Mouse (Mus musculus) ES-E14 (cell line): ENCODE results near the gene Coq8a. TPM values are rescaled to one million over a fixed set of nuclear protein-coding genes. Genes with fewer than 3 reads are reported as not detected.

Experiments
- DNase-seq: peaks from one replicate; pipeline ENCODE4 v3.0.0-alpha.2; 2013; ENCODE audit warnings: low read depth, low spot score
- H3K27ac ChIP-seq: 2 replicates; pipeline ENCODE4 v1.5.1; 2012; ENCODE audit warnings: low read depth, mild to moderate bottlenecking, low read length, moderate library complexity, mixed read lengths; ENCODE audit not compliant: poor library complexity, insufficient read depth, severe bottlenecking
- H3K36me3 ChIP-seq: 2 replicates; pipeline ENCODE4 v1.6.1; 2012; ENCODE audit warnings: mild to moderate bottlenecking, low read length, moderate library complexity, mixed read lengths; ENCODE audit not compliant: control insufficient read depth, poor library complexity, insufficient read depth, severe bottlenecking
- H3K4me1 ChIP-seq, 2 experiments: fragments of 150-350 bp in 1 of 2; sonication (generic) in 1 of 2; 2 replicates each; pipeline ENCODE4 v1.6.1; 2012; ENCODE audit warnings: low read length in 2 of 2, mild to moderate bottlenecking in 1 of 2, mixed read lengths in 1 of 2; ENCODE audit not compliant: control insufficient read depth in 2 of 2, insufficient read depth in 2 of 2, poor library complexity in 1 of 2
- H3K4me3 ChIP-seq, 2 experiments: fragments of 150-350 bp in 1 of 2; sonication (generic) in 1 of 2; 2 replicates each; pipeline ENCODE4 v1.5.1; 2012; ENCODE audit warnings: low read length in 2 of 2, low read depth in 1 of 2, mild to moderate bottlenecking in 1 of 2, mixed read lengths in 1 of 2; ENCODE audit not compliant: insufficient read depth in 1 of 2, poor library complexity in 1 of 2, severe bottlenecking in 1 of 2
- H3K9ac ChIP-seq: 2 replicates; pipeline ENCODE4 v1.6.1; 2012; ENCODE audit warnings: low read depth, mild to moderate bottlenecking, low read length, mixed read lengths; ENCODE audit not compliant: poor library complexity, insufficient read depth, severe bottlenecking
- H3K9me3 ChIP-seq: fragments of 150-350 bp; sonication (generic); 2 replicates; pipeline ENCODE4 v1.6.1; 2012; ENCODE audit warnings: low read depth, mild to moderate bottlenecking, low read length; ENCODE audit not compliant: control insufficient read depth, insufficient read depth
- CHD2 ChIP-seq: IDR thresholded peaks from 2 replicates; pipeline ENCODE4 v1.6.1; 2014; ENCODE audit warnings: mild to moderate bottlenecking, low read depth, low read length, inconsistent platforms
- HCFC1 ChIP-seq: IDR thresholded peaks from 2 replicates; pipeline ENCODE4 v1.6.1; 2012; ENCODE audit warnings: low read length, inconsistent platforms, borderline replicate concordance; ENCODE audit not compliant: insufficient read depth
- MAFK ChIP-seq: IDR thresholded peaks from 2 replicates; pipeline ENCODE4 v1.6.1; 2014; ENCODE audit warnings: mild to moderate bottlenecking, low read depth, low read length, inconsistent platforms; ENCODE audit not compliant: insufficient read depth
- ZC3H11A ChIP-seq: IDR thresholded peaks from 2 replicates; pipeline ENCODE4 v1.6.1; 2012; ENCODE audit warnings: low read depth, mild to moderate bottlenecking, inconsistent platforms, low read length, borderline replicate concordance
- ZNF384 ChIP-seq: IDR thresholded peaks from 2 replicates; pipeline ENCODE4 v1.6.1; 2012; ENCODE audit warnings: low read depth, low read length, inconsistent platforms
- in situ Hi-C, 2 experiments: fragments of 600-800 bp; cut with MboI; formaldehyde crosslinking; loops; one replicate each; pipeline ENCODE4 v1.15.1; 2025; ENCODE audit warnings: low sequenced_read_pairs in 2 of 2, inconsistent platforms in 1 of 2; ENCODE audit not compliant: unreplicated experiment in 2 of 2
- total RNA-seq: library from RNA; depleted of rRNA; stranded (reverse); fragments of 300-350 nt; gene quantifications from 2 replicates; pipeline ENCODE4 v1.2.3, GENCODE M21; 2012

Coq8a gene
- total RNA-seq, 1 experiment, result 8.3 TPM

DNA sequence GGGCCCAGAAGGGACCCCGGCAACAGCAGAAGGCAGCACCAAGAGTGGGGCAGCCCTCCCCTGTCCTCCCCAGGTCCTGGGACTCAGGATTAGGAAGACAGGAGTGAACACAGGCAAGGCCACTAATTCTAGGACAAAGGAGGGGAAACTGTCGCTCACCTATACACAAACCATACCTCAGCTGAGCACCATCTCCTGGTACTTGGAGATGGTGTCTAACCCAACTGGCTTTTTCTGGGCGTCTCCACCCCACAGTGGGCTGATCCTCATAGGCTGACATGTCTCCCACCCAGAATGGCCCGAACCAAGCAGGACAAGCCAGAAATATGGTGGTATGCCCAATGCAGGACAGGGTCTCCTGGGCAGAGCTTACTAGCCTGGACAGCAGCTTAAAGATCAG, 26.8 kb downstream of the Coq8a start:
- DNase-seq, result no peak
- no peaks in the 10 kb centered on the region for H3K9me3 ChIP-seq
- in situ Hi-C loops, result no loop called here
- no peak overlapping the region for H3K4me3 ChIP-seq
- no peak overlapping the region for H3K9ac ChIP-seq
- TF ChIP-seq ZNF384 (no peak), CHD2 (no peak), HCFC1 (no peak), ZC3H11A (no peak), MAFK (no peak)
- H3K36me3 ChIP-seq, result no peaks in the 10 kb centered on the region
- H3K4me1 ChIP-seq, result no peaks in the 10 kb centered on the region
- H3K27ac ChIP-seq, result no peak overlapping the region

DNA sequence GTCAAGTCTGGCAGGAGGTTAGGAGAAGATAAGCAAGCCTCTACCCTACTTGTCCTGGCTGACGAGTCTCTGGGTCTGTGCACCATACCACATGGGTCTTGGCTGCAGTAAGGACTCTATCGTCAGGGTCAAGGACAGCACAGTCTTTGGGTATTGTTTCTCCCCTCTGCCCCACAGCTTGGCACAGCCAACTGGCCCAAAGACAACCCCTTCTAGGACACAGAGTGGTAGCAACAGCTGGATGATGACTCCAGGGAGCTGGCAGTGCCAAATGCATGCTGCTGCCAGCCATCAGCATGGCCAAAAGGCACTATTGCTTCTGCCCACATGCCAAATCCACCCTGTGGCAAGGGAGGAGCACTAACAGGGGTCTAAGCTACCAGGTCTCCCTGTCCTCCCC, 27.5 kb downstream of the Coq8a start:
- TF ChIP-seq MAFK, result no peak
- TF ChIP-seq ZNF384, result no peak
- TF ChIP-seq HCFC1, result no peak
- no peak for TF ChIP-seq CHD2
- no peak for TF ChIP-seq ZC3H11A
- Histone ChIP-seq H3K27ac (no peak overlapping the region), H3K4me1 (no peaks in the 10 kb centered on the region), H3K36me3 (peaks cover 2% of the 10 kb centered on the region; the same call in 1 of the 2 replicates), H3K9me3 (no peaks in the 10 kb centered on the region), H3K4me3 (no peak overlapping the region), H3K9ac (no peak overlapping the region)
- DNase-seq, result no peak
- in situ Hi-C loops, result no loop called here

DNA sequence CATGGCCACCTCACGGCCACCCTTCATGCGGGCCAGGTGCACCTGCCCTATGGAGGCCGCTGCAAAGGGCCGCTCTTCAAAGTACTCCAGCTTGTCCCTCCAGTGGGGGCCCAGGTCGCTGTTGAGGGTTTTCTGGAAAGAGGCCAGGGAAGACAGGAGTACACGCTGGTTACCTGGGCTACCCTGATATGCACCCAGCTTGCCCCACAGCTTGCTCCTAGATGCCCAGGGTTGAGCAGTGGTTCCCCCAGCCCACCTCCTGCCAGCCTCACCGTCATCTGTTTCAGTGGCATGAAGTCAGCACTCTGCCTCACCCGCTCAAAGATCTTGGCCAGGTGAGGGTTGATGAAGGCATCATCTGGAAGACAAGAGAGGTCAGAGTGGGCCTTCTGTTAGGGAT, 29.3 kb downstream of the Coq8a start:
- in situ Hi-C loops, result no loop called here
- DNase-seq, result no peak

DNA sequence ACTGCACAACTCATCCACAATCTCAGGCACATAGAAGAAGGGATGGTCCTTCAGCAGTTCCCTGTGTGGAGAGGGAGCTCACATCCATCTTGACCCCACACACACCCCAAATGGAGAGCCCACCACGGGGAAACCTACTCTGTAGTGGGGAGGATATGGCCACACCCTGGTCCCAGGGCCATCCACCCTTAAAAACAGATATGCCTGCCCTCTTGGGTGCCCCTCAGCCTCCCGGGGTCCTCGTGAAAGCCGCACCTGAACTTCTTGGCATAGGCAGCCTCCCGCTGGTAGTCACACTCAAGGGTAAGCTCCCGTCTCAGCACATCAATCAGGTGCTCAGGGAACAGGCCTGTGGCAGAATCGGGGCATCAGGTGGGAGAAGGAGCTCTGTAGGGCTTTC, 30.2 kb downstream of the Coq8a start:
- no peaks in the 10 kb centered on the region for H3K9me3 ChIP-seq
- no peak overlapping the region for H3K27ac ChIP-seq
- in situ Hi-C loops, result no loop called here
- TF ChIP-seq ZC3H11A (no peak), HCFC1 (no peak), ZNF384 (no peak), MAFK (no peak), CHD2 (no peak)
- peaks cover 2% of the 10 kb centered on the region; the same call in 1 of the 2 replicates for H3K36me3 ChIP-seq
- no peaks in the 10 kb centered on the region for H3K4me1 ChIP-seq
- no peak overlapping the region for H3K9ac ChIP-seq
- H3K4me3 ChIP-seq, result no peak overlapping the region
- no peak for DNase-seq

More for the DNA sequence above, 29.3 kb downstream of the Coq8a start:
- Histone ChIP-seq H3K9ac (no peak overlapping the region), H3K36me3 (peaks cover 2% of the 10 kb centered on the region; the same call in 1 of the 2 replicates), H3K4me1 (no peaks in the 10 kb centered on the region), H3K4me3 (no peak overlapping the region), H3K9me3 (no peaks in the 10 kb centered on the region), H3K27ac (no peak overlapping the region)
- no peak for TF ChIP-seq ZNF384
- TF ChIP-seq MAFK, result no peak
- no peak for TF ChIP-seq ZC3H11A
- TF ChIP-seq HCFC1, result no peak
- TF ChIP-seq CHD2, result no peak

DNA sequence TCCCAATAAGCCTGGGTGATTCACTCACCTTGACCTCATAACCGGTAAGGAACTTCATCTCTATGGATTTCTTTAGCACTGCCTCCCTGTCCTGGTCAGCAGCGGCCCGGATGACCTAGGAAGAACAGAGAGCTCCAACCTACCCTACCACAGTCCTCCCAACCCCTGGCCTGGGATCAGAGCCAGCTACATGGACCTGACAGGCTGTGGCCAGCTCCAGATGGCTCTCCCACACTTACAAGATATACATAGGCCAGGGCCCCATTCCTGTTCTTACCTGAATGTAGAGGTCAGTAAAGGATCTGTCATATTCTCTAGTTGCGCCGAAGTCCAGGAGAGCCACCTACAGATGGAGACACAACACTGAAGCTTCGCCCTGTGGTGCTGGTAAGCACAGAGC, 31.1 kb downstream of the Coq8a start:
- Histone ChIP-seq H3K27ac (no peak overlapping the region), H3K4me1 (no peaks in the 10 kb centered on the region), H3K36me3 (peaks cover 2% of the 10 kb centered on the region; the same call in 1 of the 2 replicates), H3K9ac (no peak overlapping the region), H3K9me3 (no peaks in the 10 kb centered on the region), H3K4me3 (no peak overlapping the region)
- in situ Hi-C loops, result no loop called here
- DNase-seq, result no peak
- TF ChIP-seq ZNF384, result no peak
- no peak for TF ChIP-seq ZC3H11A
- no peak for TF ChIP-seq CHD2
- TF ChIP-seq MAFK, result no peak
- no peak for TF ChIP-seq HCFC1
